Mouse (Mus musculus): ENCODE results near the gene Mical1. TPM values are rescaled to one million over a fixed set of nuclear protein-coding genes. Genes with fewer than 3 reads are reported as not detected.

Mical1 gene
- polyA plus RNA-seq, 1 experiment from 2014 or later: 64.2 TPM

DNA sequence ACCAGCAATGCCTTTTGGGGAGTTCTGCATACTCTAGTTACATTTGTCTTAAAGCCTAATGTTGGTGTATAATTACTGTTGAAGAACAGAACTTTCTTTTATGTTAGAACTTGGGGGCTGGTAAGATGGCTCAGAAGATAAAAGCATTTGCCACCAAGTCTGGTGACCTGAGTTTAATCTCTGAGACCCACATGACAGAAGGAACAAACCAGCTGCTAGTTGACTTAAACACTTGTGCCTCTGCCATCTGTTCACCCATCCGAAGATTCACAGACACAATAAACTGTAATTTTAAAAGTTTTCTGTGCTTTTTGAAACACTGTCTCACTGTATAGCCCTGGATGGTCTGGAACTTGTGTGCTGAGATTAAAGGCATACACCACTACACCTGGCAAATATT lies 49.6 kb downstream of the Mical1 start:
- no peaks in the 10 kb centered on the region for H3K9me3 ChIP-seq
- ATAC-seq (ENCODE audit: insufficient number of reproducible peaks, insufficient read depth, low FRiP score, low TSS enrichment, low read depth): no peak
- WGBS: 83% methylated on average over 1 of the region's 1 CpGs
- H3K27me3 ChIP-seq: no peaks in the 10 kb centered on the region
- no peak overlapping the region for H3K27ac ChIP-seq
- H3K4me2 ChIP-seq: no peak overlapping the region
- peaks cover 63% of the 10 kb centered on the region for H3K36me3 ChIP-seq
- H3K9ac ChIP-seq (replicated peaks): no peak overlapping the region
- no peak overlapping the region for H3K4me3 ChIP-seq (replicated peaks)
- H3K4me1 ChIP-seq (replicated peaks): peaks cover 23% of the 10 kb centered on the region

DNA sequence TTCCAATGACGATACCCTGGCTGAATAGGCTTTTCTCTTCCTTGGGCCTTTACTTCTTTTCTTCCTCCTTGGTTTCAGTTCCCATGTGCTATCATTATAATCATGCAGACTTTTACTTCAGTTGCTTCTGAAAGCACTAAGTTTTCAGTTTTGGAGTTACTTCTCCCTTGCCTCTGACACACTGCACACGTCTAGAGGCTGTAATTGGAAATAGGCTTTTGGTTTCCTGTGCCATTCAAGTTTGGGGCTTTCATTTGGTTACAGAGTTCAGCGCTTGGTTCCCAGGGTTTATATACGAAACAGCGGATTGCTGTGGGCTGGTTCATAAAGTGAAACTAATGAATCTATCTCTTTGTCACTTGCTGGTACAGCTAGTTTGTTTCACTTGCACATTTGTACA lies 53.9 kb downstream of the Mical1 start:
- H3K27ac ChIP-seq: no peak overlapping the region
- H3K4me1 ChIP-seq (replicated peaks): no peaks in the 10 kb centered on the region
- H3K9me3 ChIP-seq: no peaks in the 10 kb centered on the region
- no peak for ATAC-seq (ENCODE audit: insufficient number of reproducible peaks, insufficient read depth, low FRiP score, low TSS enrichment, low read depth)
- H3K9ac ChIP-seq (replicated peaks): no peak overlapping the region
- H3K4me3 ChIP-seq (replicated peaks): no peak overlapping the region
- no peak overlapping the region for H3K4me2 ChIP-seq
- H3K27me3 ChIP-seq: no peaks in the 10 kb centered on the region
- H3K36me3 ChIP-seq: peaks cover 82% of the 10 kb centered on the region
- 87% methylated on average over 5 of the region's 5 CpGs for WGBS

- H3K4me2 ChIP-seq: no peak overlapping the region
- H3K36me3 ChIP-seq: peaks cover 73% of the 10 kb centered on the region
- H3K27ac ChIP-seq: no peak overlapping the region
Observed at GRCm38 (mm10) chr10:41535991-41536390, 59.9 kb downstream of the Mical1 start.

More at GRCm38 (mm10) chr10:41535991-41536390, 59.9 kb downstream of the Mical1 start:
- Histone ChIP-seq H3K9me3 (no peaks in the 10 kb centered on the region), H3K4me1 (replicated peaks) (no peaks in the 10 kb centered on the region), H3K4me3 (replicated peaks) (no peak overlapping the region), H3K9ac (replicated peaks) (no peak overlapping the region), H3K27me3 (no peaks in the 10 kb centered on the region)
- 96% methylated on average over 2 of the region's 2 CpGs for WGBS
- ATAC-seq (ENCODE audit: insufficient number of reproducible peaks, insufficient read depth, low FRiP score, low TSS enrichment, low read depth): no peak

Other genes with a start within 250 kb of the Mical1 start
- gene Fig4, start 173.1 kb upstream of the Mical1 start, polyA plus RNA-seq (2016; fragmentation: Nextera tagmentation; extraction: Ambion mirVana): 12.9 and 15.1 TPM in 2 replicates
- gene Ak9, start 172.3 kb upstream of the Mical1 start, polyA plus RNA-seq (2016; fragmentation: Nextera tagmentation; extraction: Ambion mirVana): 0.03 and 0.05 TPM in 2 replicates
- 22.3 and 23.6 TPM in 2 replicates for gene Zbtb24, start 25.9 kb upstream of the Mical1 start, polyA plus RNA-seq (2016; fragmentation: Nextera tagmentation; extraction: Ambion mirVana)
- gene Smpd2, start 14.1 kb downstream of the Mical1 start, polyA plus RNA-seq (2016; fragmentation: Nextera tagmentation; extraction: Ambion mirVana): 64.3 and 64.7 TPM in 2 replicates
- gene Ppil6, start 14.1 kb downstream of the Mical1 start, polyA plus RNA-seq (2016; fragmentation: Nextera tagmentation; extraction: Ambion mirVana): 0.60 and 0.64 TPM in 2 replicates
- 170 and 176 TPM in 2 replicates for gene Cd164, start 43.1 kb downstream of the Mical1 start, polyA plus RNA-seq (2016; fragmentation: Nextera tagmentation; extraction: Ambion mirVana)
- gene Ccdc162, start 240.3 kb downstream of the Mical1 start, polyA plus RNA-seq (2016; fragmentation: Nextera tagmentation; extraction: Ambion mirVana): 0.71 and 1.1 TPM in 2 replicates